Mouse (Mus musculus): ENCODE results near the gene Rap1a. TPM values are rescaled to one million over a fixed set of nuclear protein-coding genes. Genes with fewer than 3 reads are reported as not detected.

Gene Rap1a
- polyA plus RNA-seq, 1 experiment from 2014 or later: 83.1 TPM

DNA sequence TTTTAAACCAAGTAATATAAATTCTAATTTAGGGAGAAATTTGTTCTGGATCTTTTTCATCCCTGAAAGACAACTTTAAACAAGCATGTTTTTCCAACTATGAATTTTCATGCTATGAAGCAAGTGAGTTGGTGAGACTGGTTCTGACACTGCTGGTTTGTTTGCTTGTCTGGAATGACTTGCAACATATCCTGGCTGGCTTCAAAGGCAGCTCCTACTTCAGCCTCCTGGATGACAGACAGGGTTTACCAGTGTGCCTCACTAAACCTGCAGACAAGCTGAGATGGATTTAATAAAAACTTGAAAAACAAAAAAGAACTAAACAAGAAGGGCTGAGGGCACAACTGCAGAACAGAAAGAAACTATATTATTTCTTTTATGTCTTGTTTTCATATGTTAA, 43.0 kb downstream of the Rap1a start:
- peaks cover 8% of the 10 kb centered on the region; the same call in 1 of the 2 replicates for H3K4me1 ChIP-seq
- H3K9me3 ChIP-seq: no peaks in the 10 kb centered on the region
- no peak overlapping the region for H3K4me2 ChIP-seq
- no peak for ATAC-seq (ENCODE audit: insufficient number of reproducible peaks, insufficient read depth, low FRiP score, low TSS enrichment, low read depth)
- H3K27ac ChIP-seq: no peak overlapping the region
- no peak overlapping the region for H3K4me3 ChIP-seq
- no peaks in the 10 kb centered on the region for H3K36me3 ChIP-seq
- H3K9ac ChIP-seq: no peak overlapping the region
- no peaks in the 10 kb centered on the region for H3K27me3 ChIP-seq

DNA sequence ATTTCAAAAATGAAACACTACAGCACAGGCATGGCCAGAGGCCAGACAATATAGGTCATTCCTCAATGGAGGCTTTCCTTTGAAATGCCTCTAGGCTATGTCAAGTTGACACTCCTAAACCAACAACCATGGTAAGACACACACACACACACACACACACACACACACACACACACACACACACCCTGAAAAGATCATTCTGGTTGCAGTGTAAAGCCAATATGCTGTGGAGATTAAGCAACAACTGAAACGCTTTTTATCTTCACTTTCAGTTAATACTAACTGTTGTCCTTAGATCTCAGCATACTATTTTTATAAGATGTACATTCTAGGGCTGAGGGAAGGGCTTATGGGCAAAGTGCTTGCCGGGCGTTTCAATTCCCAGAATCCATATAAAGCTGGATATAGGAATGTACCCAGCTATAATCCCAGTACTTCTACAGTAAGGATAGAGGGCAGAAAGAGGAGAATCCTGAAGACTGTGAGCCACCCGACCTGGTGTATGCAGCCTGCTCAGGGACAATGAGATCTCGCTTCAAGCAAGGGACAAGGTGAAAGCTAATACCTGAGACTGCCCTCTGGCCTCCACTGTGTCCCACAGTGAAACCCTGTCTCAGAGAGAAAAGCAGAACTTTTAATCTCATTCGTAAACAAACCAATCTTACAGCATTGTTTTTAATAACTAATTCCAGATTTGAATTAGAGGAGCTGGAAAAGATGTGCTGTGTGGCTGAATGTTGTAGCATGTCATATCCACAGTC, 43.6 kb downstream of the Rap1a start:
- Histone ChIP-seq H3K9ac (no peak overlapping the region), H3K27ac (no peak overlapping the region)

DNA sequence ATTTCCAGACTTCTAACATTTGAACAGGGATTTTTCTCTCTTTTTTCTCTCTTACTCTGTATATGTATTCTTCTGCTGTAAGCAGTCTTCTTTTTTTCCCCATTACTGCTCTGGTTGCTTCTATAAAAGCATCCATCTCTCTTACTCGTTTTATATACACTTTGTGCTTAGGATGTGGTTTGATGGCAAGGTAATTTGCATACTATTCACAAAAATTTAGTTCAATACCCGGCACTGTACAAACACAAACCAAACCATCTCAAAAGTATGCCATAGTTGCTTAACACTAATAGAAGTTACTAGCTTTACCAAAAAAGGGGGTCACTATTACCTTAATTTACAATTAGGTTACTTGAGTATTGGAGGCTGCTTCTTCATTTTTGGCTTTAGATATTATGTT, 44.6 kb downstream of the Rap1a start:
- H3K4me3 ChIP-seq: no peak overlapping the region
- H3K9me3 ChIP-seq: no peaks in the 10 kb centered on the region
- H3K36me3 ChIP-seq: no peaks in the 10 kb centered on the region
- H3K9ac ChIP-seq: no peak overlapping the region
- H3K4me1 ChIP-seq: peaks cover 8% of the 10 kb centered on the region; the same call in 1 of the 2 replicates
- ATAC-seq (ENCODE audit: insufficient number of reproducible peaks, insufficient read depth, low FRiP score, low TSS enrichment, low read depth): no peak
- H3K27me3 ChIP-seq: no peaks in the 10 kb centered on the region
- 67% methylated on average over 2 of the region's 2 CpGs for WGBS
- H3K4me2 ChIP-seq: no peak overlapping the region
- no peak overlapping the region for H3K27ac ChIP-seq

More for the DNA sequence above, 43.6 kb downstream of the Rap1a start:
- H3K9me3 ChIP-seq: no peaks in the 10 kb centered on the region
- no peak overlapping the region for H3K4me3 ChIP-seq
- 60% methylated on average over 6 of the region's 6 CpGs for WGBS
- no peaks in the 10 kb centered on the region for H3K27me3 ChIP-seq
- peaks cover 8% of the 10 kb centered on the region; the same call in 1 of the 2 replicates for H3K4me1 ChIP-seq
- no peak overlapping the region for H3K4me2 ChIP-seq
- H3K36me3 ChIP-seq: no peaks in the 10 kb centered on the region
- ATAC-seq (ENCODE audit: insufficient number of reproducible peaks, insufficient read depth, low FRiP score, low TSS enrichment, low read depth): no peak

DNA sequence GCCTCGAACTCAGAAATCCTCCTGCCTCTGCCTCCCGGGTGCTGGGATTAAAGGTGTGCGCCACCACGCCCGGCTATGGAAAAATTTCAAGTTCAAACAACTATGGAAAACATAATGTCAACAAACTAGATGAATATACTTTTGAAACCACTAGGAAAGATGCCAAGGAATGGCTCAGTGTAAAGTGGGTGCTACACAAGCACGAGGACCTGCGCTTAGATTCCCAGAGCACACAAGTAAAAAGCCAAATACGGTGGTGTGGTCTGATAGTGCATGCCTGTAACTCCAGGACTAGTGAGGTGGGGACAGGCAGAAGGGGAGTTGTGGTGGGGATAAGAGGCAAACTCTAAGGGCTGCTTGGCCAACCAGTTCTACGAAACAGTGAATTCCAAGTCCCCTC, 46.0 kb downstream of the Rap1a start:
- Histone ChIP-seq H3K4me1 (peaks cover 8% of the 10 kb centered on the region; the same call in 1 of the 2 replicates), H3K27ac (no peak overlapping the region), H3K36me3 (no peaks in the 10 kb centered on the region), H3K4me2 (no peak overlapping the region), H3K27me3 (no peaks in the 10 kb centered on the region), H3K9ac (no peak overlapping the region), H3K4me3 (no peak overlapping the region), H3K9me3 (no peaks in the 10 kb centered on the region)
- 95% methylated on average over 9 of the region's 9 CpGs for WGBS
- ATAC-seq (ENCODE audit: insufficient number of reproducible peaks, insufficient read depth, low FRiP score, low TSS enrichment, low read depth): no peak

DNA sequence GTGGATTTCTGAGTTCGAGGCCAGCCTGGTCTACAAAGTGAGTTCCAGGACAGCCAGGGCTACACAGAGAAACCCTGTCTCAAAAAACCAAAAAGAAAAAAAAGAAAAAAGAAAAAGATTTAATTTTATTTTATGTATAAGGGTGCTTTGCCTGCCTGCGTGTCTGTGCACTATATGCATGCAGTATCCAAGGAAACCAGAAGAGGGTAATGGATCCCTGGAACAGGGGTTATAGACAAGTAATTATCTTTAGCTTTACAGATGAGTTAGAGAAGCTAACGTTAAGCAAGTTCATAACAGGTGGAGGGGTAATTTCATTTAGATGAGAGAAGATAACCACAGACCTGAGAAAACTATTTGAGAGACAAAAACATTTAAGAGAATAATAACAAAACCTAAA, 47.0 kb downstream of the Rap1a start:
- no peak for ATAC-seq (ENCODE audit: insufficient number of reproducible peaks, insufficient read depth, low FRiP score, low TSS enrichment, low read depth)
- Histone ChIP-seq H3K4me1 (peaks cover 8% of the 10 kb centered on the region; the same call in 1 of the 2 replicates), H3K9ac (no peak overlapping the region), H3K27me3 (no peaks in the 10 kb centered on the region), H3K36me3 (peaks cover 4% of the 10 kb centered on the region; the same call in 1 of the 2 replicates), H3K4me3 (no peak overlapping the region), H3K27ac (no peak overlapping the region), H3K4me2 (no peak overlapping the region), H3K9me3 (no peaks in the 10 kb centered on the region)
- WGBS: 83% methylated on average over 3 of the region's 3 CpGs

DNA sequence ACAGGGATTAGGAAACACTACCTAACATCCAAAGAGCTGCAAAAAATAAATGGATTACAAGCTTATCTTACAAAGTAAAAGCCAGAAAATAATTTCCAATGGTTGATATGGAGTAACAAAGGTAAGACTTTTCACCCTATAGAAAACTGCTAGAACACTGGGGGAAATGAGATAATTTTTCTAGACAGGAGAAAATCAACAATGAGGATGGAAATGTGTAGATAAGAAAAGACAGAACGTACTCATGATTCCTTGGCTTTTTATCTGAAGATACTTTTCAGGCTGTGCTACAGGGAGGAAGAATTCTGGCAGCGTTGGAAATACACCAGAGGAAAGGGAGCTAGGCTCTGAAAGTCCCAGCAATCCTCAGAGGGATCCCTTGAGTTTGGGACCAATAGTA, 50.3 kb downstream of the Rap1a start:
- H3K9me3 ChIP-seq: no peaks in the 10 kb centered on the region
- H3K9ac ChIP-seq: no peak overlapping the region
- no peak for ATAC-seq (ENCODE audit: insufficient number of reproducible peaks, insufficient read depth, low FRiP score, low TSS enrichment, low read depth)
- no peak overlapping the region for H3K4me2 ChIP-seq
- no peak overlapping the region for H3K27ac ChIP-seq
- H3K36me3 ChIP-seq: peaks cover 8% of the 10 kb centered on the region
- no peaks in the 10 kb centered on the region for H3K27me3 ChIP-seq
- H3K4me1 ChIP-seq: no peaks in the 10 kb centered on the region
- 86% methylated on average over 2 of the region's 2 CpGs for WGBS
- no peak overlapping the region for H3K4me3 ChIP-seq

DNA sequence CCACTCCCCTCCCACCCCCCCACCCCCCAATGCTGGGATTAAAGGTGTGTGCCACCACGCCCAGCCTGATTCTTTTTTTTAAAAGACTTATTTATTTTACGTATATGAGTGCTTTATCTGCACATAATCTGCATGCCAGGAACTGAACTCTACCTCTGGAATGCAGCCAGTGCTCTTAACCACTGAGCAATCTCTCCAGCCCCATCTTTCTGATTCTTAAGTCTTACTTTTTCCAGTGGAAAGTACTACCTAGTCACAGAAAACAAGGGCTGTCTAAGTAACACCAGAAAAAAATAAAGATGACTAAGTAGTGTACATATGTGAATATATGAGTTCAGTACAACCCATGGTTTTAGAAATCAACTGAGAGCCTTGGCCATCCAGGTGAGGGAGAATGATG, 54.6 kb downstream of the Rap1a start:
- H3K27ac ChIP-seq: no peak overlapping the region
- no peak overlapping the region for H3K4me2 ChIP-seq
- H3K4me1 ChIP-seq: no peaks in the 10 kb centered on the region
- no peaks in the 10 kb centered on the region for H3K27me3 ChIP-seq
- H3K9me3 ChIP-seq: no peaks in the 10 kb centered on the region
- H3K9ac ChIP-seq: no peak overlapping the region
- H3K4me3 ChIP-seq: no peak overlapping the region
- ATAC-seq (ENCODE audit: insufficient number of reproducible peaks, insufficient read depth, low FRiP score, low TSS enrichment, low read depth): no peak
- peaks cover 12% of the 10 kb centered on the region for H3K36me3 ChIP-seq
- 80% methylated on average over 2 of the region's 2 CpGs for WGBS

DNA sequence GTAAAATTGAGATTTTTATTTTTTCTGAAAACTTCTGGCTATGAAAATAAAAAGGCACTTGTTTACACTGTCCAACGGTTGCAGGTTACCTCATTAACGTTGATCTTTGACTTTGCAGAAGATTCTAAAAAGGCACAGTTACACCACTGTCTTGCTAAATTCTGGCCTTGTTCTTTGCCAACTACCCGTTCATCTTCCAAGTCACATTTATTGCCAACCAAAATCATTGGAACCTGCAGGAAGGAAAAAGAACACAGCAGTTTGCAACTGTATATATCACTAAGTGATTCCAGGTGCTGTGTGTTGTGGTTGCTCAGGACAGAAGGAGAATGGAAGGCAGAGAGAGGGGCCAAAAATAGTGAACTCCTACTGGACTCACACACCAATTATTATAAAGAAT, 63.5 kb downstream of the Rap1a start:
- H3K27ac ChIP-seq: no peak overlapping the region
- no peak overlapping the region for H3K9ac ChIP-seq
- no peak overlapping the region for H3K4me2 ChIP-seq
- ATAC-seq (ENCODE audit: insufficient number of reproducible peaks, insufficient read depth, low FRiP score, low TSS enrichment, low read depth): no peak
- no peaks in the 10 kb centered on the region for H3K9me3 ChIP-seq
- H3K27me3 ChIP-seq: no peaks in the 10 kb centered on the region
- no peak overlapping the region for H3K4me3 ChIP-seq
- WGBS: 77% methylated on average over 3 of the region's 3 CpGs
- H3K4me1 ChIP-seq: no peaks in the 10 kb centered on the region
- H3K36me3 ChIP-seq: peaks cover 25% of the 10 kb centered on the region

DNA sequence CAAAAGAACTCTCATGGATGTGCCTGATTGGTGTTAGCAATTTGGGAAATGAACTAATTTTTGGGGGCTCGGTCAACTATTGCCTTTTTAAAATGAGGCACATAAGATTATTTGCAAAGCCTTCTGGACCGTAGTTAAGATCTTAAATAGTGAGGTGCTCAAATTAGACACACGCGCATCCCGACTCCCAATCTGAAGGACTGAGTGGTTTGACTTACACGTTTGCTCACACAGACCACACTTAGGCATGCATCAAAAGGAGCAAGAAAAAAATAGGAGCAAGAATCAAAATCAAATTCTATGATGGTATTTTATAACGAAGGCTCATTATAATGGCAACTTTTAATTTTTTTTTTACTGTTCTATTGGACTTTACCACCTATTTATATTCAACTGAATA, 64.1 kb downstream of the Rap1a start:
- no peak overlapping the region for H3K9ac ChIP-seq
- H3K36me3 ChIP-seq: peaks cover 25% of the 10 kb centered on the region
- no peak for ATAC-seq (ENCODE audit: insufficient number of reproducible peaks, insufficient read depth, low FRiP score, low TSS enrichment, low read depth)
- no peak overlapping the region for H3K4me3 ChIP-seq
- H3K4me2 ChIP-seq: no peak overlapping the region
- H3K4me1 ChIP-seq: no peaks in the 10 kb centered on the region
- 93% methylated on average over 7 of the region's 7 CpGs for WGBS
- H3K9me3 ChIP-seq: no peaks in the 10 kb centered on the region
- H3K27ac ChIP-seq: no peak overlapping the region
- no peaks in the 10 kb centered on the region for H3K27me3 ChIP-seq

DNA sequence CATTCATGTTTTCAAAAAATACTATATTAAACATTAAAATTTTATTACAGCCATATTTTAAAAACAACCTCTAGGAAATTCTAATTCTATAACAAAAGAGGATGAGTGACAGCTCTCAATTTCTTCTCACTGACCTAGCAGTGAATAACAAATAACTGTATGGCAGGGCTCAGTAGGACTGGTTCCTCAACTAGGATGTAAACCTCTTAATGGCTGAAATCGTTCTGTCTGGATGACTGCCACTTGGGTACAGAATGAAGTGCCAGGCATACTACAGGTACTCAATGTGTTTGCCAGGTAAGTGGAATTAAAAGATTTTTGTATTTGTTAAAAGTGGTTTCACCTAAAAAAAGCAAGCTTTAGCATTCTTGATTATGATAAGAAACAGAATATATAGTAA, 65.0 kb downstream of the Rap1a start:
- Histone ChIP-seq H3K9me3 (no peaks in the 10 kb centered on the region), H3K4me2 (no peak overlapping the region), H3K36me3 (peaks cover 30% of the 10 kb centered on the region), H3K9ac (no peak overlapping the region), H3K4me1 (no peaks in the 10 kb centered on the region), H3K27me3 (no peaks in the 10 kb centered on the region), H3K4me3 (no peak overlapping the region), H3K27ac (no peak overlapping the region)
- no peak for ATAC-seq (ENCODE audit: insufficient number of reproducible peaks, insufficient read depth, low FRiP score, low TSS enrichment, low read depth)
- WGBS: 82% methylated on average over 1 of the region's 1 CpGs

DNA sequence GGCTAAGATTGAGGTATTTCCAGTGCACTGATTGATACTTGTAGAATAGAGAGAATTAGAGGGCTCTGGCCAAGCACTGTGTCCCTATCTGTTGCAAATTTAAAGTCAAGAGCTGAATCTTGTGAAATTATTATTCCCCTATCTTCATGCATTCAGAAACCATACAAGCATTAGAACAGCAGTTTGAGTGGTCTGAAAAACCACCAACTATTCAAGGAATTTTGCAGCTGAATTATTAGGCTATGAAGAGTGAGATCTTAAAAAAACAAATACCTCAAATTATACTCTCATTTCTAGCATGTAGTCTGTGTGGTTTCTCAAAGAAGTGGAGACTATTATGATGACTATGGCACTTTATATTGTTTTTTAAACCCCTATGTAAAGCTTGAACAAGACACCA, 65.9 kb downstream of the Rap1a start:
- ATAC-seq (ENCODE audit: insufficient number of reproducible peaks, insufficient read depth, low FRiP score, low TSS enrichment, low read depth): no peak
- no peaks in the 10 kb centered on the region for H3K9me3 ChIP-seq
- no peak overlapping the region for H3K9ac ChIP-seq
- H3K4me3 ChIP-seq: no peak overlapping the region
- no peak overlapping the region for H3K27ac ChIP-seq
- H3K27me3 ChIP-seq: no peaks in the 10 kb centered on the region
- H3K36me3 ChIP-seq: peaks cover 39% of the 10 kb centered on the region
- no peaks in the 10 kb centered on the region for H3K4me1 ChIP-seq
- no peak overlapping the region for H3K4me2 ChIP-seq

DNA sequence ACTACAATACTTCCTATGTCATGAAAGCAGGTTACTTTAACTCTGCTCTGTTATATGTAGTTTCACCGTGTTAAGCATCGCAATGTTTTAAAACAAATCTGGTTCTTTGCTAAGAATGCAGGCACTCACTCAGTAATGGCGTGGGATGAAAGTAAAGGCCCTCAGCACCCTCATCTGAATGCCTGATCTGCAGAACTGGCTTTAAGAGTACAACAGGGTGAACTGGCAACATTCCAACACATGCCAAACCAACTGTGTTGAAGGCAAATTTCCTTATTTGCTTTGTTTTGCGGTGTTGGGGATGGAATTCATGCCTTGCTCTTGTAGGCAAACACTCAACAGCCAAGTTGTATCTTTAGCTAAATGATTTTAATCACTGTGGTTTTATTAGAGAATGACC, 67.6 kb downstream of the Rap1a start:
- no peak for ATAC-seq (ENCODE audit: insufficient number of reproducible peaks, insufficient read depth, low FRiP score, low TSS enrichment, low read depth)
- no peak overlapping the region for H3K4me3 ChIP-seq
- H3K27me3 ChIP-seq: no peaks in the 10 kb centered on the region
- no peak overlapping the region for H3K9ac ChIP-seq
- peaks cover 38% of the 10 kb centered on the region for H3K36me3 ChIP-seq
- H3K9me3 ChIP-seq: no peaks in the 10 kb centered on the region
- no peak overlapping the region for H3K4me2 ChIP-seq
- no peaks in the 10 kb centered on the region for H3K4me1 ChIP-seq
- 89% methylated on average over 4 of the region's 4 CpGs for WGBS
- H3K27ac ChIP-seq: no peak overlapping the region
